Mouse (Mus musculus): ENCODE results near the gene Rere.
A peak's percentile ranks its signal among the peaks of the same experiment; 100 is the strongest.
"Not testable (repeated sequence)": the region's sequence is repeated elsewhere in the genome, so short reads cannot be mapped to it uniquely, and the experiment has no call there.

Gene Rere

GRCm38 (mm10) chr4:150283993-150284392 lies 2.5 kb downstream of the Rere start:
- DNase-seq (ENCODE audit: low spot score), result peak; percentile 80

- DNase-seq (ENCODE audit: low spot score), result no peak
These were observed 5.5 kb downstream of the Rere start for GRCm38 (mm10) chr4:150286980-150287379.

GRCm38 (mm10) chr4:150287463-150287862 lies 6.0 kb downstream of the Rere start:
- DNase-seq (ENCODE audit: low spot score), result not testable (repeated sequence)

GRCm38 (mm10) chr4:150291900-150292299 lies 10.5 kb downstream of the Rere start:
- DNase-seq (ENCODE audit: low spot score), result no peak

GRCm38 (mm10) chr4:150294870-150295269 lies 13.4 kb downstream of the Rere start:
- no peak for DNase-seq (ENCODE audit: low spot score)

- DNase-seq (ENCODE audit: low spot score), result no peak
These were observed 14.5 kb downstream of the Rere start for GRCm38 (mm10) chr4:150295966-150296365.

- DNase-seq (ENCODE audit: low spot score), result no peak
These were observed 21.3 kb downstream of the Rere start for GRCm38 (mm10) chr4:150302726-150303125.

- no peak for DNase-seq (ENCODE audit: low spot score)
These were observed 25.3 kb downstream of the Rere start for GRCm38 (mm10) chr4:150306701-150307100.

GRCm38 (mm10) chr4:150307226-150307625 lies 25.8 kb downstream of the Rere start:
- DNase-seq (ENCODE audit: low spot score), result no peak

GRCm38 (mm10) chr4:150311431-150311830 lies 30.0 kb downstream of the Rere start:
- no peak for DNase-seq (ENCODE audit: low spot score)

- DNase-seq (ENCODE audit: low spot score), result no peak
These were observed 31.2 kb downstream of the Rere start for GRCm38 (mm10) chr4:150312646-150313045.

GRCm38 (mm10) chr4:150315301-150315700 lies 33.9 kb downstream of the Rere start:
- no peak for DNase-seq (ENCODE audit: low spot score)

- DNase-seq (ENCODE audit: low spot score), result no peak
These were observed 35.1 kb downstream of the Rere start for GRCm38 (mm10) chr4:150316546-150316945.

GRCm38 (mm10) chr4:150325046-150325801 lies 43.8 kb downstream of the Rere start:
- no peak for DNase-seq (ENCODE audit: low spot score)

- no peak for DNase-seq (ENCODE audit: low spot score)
These were observed 44.6 kb downstream of the Rere start for GRCm38 (mm10) chr4:150326005-150326404.

GRCm38 (mm10) chr4:150327476-150327875 lies 46.0 kb downstream of the Rere start:
- DNase-seq (ENCODE audit: low spot score), result no peak

GRCm38 (mm10) chr4:150333927-150334682 lies 52.7 kb downstream of the Rere start:
- no peak for DNase-seq (ENCODE audit: low spot score)

- no peak for DNase-seq (ENCODE audit: low spot score)
These were observed 55.8 kb downstream of the Rere start for GRCm38 (mm10) chr4:150337260-150337659.

GRCm38 (mm10) chr4:150338906-150339650 lies 57.6 kb downstream of the Rere start:
- DNase-seq (ENCODE audit: low spot score), result peak; percentile 27

- no peak for DNase-seq (ENCODE audit: low spot score)
These were observed 59.5 kb downstream of the Rere start for GRCm38 (mm10) chr4:150340796-150341525.

GRCm38 (mm10) chr4:150344526-150344925 lies 63.1 kb downstream of the Rere start:
- no peak for DNase-seq (ENCODE audit: low spot score)
